Mouse (Mus musculus): ENCODE data around the gene Agap1.

The Agap1 gene

DNA sequence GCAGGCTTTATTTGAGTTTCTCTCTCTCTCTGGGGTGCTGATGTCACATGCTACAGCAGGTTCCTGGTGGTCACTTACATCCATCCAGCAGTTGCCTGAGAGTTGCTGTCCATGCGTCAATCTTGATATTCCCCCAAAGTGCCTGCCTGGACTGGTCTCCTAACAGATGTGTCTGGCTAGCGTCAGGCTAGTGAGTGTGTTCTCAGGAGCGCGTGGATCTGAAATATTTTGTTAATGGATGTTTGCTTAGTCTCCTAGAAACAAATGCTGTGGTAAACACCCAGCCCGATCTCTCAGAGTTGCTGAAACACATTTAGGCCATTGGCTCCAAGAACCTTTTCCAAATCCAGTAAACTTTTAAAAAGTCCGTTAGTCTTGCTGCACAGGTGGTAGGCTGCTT, 161.9 kb downstream of the Agap1 start:
- DNase-seq (ENCODE audit: low spot score in 2 of 2) = no peak

- no peak for DNase-seq (ENCODE audit: low spot score in 2 of 2)
Observed at GRCm38 (mm10) chr1:89617336-89617735, 162.7 kb downstream of the Agap1 start.

DNA sequence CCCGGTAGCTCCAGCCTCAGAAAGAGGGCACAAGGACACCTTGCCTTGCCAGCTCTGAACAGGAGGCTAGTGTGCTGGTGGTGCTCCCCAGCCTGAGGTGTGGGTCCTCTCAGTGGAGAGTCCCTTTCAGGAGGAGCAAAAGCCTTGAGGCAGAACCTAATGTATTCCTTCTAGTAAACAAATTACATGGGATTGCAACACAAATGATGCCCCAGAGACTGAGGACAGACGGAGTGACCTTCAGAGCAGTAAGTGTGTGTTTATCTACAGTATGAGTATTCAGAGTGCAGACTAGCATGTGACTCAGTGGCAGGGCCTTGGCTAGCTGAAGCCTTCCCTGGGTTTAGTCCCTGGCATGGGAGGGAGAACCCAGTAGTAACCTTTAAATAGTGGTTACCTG, 165.4 kb downstream of the Agap1 start:
- no peak for DNase-seq (ENCODE audit: low spot score in 2 of 2)

GRCm38 (mm10) chr1:89621014-89621791, 166.6 kb downstream of the Agap1 start:
- DNase-seq (ENCODE audit: low spot score in 2 of 2) = no peak

- DNase-seq (ENCODE audit: low spot score in 2 of 2) = no peak
Observed at GRCm38 (mm10) chr1:89621952-89622351, 167.3 kb downstream of the Agap1 start.

DNA sequence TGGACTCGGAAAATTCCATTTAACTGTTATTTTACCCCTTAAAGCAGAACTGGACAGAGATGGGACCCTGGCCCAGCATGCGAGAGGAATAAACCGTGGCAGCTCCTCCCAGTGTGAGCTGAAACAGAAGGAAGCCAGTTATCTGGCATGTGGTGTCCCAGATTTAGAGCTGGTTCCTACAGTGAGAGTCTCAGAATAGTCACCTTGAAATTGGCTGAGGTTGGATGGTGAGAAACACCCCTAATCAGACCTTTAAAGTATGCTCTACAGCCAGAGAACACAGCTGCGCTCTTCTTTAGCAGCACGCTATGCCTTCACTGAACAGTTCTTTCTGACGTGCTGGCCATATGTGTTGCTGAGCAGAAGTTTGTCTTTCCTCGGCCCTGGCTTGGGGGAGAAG, 168.2 kb downstream of the Agap1 start:
- no peak for DNase-seq (ENCODE audit: low spot score in 2 of 2)

DNA sequence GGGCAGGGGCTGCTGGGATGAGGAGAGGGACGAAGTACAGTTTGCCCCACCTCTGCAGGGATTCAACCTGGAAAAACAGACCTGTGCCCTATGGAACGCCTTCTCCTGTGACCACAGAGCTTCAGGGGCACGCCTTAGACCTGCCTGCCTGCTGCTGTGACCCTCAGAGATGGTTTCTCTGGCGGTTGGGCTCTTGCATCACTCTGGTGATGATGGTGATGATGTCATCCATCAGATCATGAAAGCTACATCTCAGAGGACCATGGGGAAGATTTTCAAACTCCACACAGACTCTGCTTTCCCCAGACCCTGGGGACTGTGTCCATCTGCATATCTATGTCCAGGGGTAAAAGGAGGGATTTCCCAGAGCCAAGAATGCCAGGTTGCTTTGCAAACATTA, 170.7 kb downstream of the Agap1 start:
- DNase-seq (ENCODE audit: low spot score in 2 of 2) = no peak

DNA sequence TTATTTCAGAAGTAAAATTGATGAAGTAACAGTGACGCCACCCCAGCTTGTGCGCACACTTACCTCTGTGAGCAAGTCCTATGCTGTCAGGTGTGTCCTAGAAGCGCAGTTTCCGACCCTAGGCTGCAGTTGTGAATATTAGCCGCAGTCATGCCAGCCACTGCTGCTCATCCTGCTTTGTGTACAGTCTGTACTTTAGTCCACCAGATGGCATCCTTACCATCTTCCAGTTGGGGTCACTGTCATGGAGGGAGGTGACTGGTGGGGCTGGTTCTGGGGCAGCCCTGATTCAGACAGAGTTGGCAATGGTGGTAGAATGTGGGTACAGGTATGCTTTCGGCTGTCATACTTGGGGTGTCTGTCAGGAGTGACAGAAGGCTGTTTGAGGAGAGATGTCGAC, 171.4 kb downstream of the Agap1 start:
- no peak for DNase-seq (ENCODE audit: low spot score in 2 of 2)

DNA sequence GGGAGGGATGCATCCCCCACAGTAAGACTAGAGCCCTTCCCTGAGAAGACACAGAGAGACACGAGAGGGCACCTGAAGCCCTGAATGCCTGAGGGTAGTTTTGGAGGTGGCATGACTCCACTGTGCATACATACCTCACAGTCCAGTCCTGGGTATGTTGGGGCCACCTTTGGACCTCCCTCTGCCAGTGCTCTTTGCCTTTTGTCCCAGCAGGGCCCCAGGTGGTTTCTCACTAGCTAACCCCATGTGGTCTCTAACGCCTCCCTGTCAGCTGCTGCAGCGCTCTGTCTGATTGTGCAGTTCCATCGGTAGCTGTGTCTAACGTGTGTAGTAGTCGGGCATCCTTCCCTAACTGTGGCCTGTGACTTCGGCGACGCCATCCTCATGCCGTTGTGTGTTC, 172.3 kb downstream of the Agap1 start:
- no peak for DNase-seq (ENCODE audit: low spot score in 2 of 2)

DNA sequence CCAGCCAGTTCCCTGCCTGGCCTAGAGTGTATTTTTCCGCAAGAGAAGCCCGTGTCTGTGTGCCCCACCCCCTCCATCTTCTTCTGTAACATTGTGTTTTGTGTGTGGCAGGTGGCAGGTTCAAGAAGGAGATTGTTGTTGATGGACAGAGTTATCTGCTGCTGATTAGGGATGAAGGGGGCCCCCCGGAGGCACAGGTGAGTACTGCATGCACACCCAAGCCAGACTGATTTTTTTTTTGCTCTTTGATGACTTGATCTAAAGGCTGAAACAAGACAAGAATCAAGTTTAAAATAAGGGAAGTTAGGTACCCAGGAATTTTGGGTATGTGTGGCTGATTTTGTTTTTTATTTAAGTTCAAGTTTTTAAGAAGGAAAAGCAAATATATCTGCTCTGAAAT, 173.0 kb downstream of the Agap1 start:
- no peak for DNase-seq (ENCODE audit: low spot score in 2 of 2)

GRCm38 (mm10) chr1:89630836-89631235, 176.2 kb downstream of the Agap1 start:
- no peak for DNase-seq (ENCODE audit: low spot score in 2 of 2)

DNA sequence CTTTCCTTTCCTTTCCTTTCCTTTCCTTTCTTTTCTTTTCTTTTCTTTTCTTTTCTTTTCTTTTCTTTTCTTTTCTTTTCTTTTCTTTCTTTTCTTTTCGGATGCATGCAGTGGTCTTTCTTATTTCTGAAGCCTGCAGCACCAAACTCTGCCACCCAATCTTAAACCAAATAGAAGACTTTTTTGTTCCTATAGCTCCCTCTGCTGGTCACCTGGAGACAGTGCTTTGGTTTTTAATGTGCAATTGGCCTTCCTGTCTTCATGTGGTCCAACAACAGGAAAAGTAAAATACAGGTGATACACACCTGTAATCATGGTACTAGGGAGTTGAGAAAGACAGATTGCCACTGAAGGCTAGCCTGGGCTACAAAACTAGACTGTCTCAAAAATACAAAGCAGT, 177.1 kb downstream of the Agap1 start:
- DNase-seq (ENCODE audit: low spot score in 2 of 2) = no peak

GRCm38 (mm10) chr1:89634055-89634454, 179.4 kb downstream of the Agap1 start:
- no peak for DNase-seq (ENCODE audit: low spot score in 2 of 2)

DNA sequence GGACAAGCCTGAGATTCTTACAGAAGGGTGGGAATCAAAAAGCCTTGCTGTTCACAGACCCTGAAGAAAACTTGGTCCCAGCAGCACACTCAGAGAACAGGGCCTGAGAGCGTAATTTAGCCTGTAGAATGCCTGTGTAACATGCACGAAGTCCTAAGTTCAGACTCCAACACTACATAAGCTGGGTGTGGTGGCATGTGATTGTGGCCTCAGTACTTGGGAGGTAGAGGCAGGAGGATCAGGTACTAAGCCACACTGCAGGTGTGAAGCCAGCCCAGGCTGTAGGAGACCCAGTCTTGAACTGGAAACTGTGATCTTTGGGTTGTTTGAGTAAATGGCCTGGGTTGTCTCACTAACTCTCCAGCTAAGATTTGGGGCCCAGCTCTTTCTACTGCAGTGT, 180.5 kb downstream of the Agap1 start:
- DNase-seq (ENCODE audit: low spot score in 2 of 2) = no peak

DNA sequence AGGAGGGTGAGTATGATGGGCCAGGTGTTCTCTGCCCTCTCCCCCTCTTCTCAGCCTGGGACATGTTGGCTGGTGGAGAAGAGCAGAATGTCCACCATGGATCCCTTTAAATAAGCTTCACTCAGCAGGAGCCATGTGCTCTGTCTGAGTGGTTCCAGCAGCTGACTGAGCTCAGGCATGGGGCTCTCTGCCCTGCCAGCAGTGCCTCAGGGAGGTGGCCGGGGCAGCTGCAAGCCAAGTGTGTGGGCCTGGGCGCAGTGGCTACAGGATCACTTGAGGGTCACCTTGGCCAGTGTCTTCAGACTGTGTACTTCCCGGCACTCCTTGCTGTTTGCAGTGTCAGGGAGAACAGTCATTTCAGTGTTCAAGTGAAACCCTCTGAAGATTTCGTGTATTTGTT, 183.1 kb downstream of the Agap1 start:
- no peak for DNase-seq (ENCODE audit: low spot score in 2 of 2)

- peak in 1 of 2 experiments; percentile 59 for DNase-seq (ENCODE audit: low spot score in 2 of 2)
Observed at GRCm38 (mm10) chr1:89643445-89644100, 189.0 kb downstream of the Agap1 start.

GRCm38 (mm10) chr1:89644120-89644519, 189.5 kb downstream of the Agap1 start:
- DNase-seq (ENCODE audit: low spot score in 2 of 2) = no peak

DNA sequence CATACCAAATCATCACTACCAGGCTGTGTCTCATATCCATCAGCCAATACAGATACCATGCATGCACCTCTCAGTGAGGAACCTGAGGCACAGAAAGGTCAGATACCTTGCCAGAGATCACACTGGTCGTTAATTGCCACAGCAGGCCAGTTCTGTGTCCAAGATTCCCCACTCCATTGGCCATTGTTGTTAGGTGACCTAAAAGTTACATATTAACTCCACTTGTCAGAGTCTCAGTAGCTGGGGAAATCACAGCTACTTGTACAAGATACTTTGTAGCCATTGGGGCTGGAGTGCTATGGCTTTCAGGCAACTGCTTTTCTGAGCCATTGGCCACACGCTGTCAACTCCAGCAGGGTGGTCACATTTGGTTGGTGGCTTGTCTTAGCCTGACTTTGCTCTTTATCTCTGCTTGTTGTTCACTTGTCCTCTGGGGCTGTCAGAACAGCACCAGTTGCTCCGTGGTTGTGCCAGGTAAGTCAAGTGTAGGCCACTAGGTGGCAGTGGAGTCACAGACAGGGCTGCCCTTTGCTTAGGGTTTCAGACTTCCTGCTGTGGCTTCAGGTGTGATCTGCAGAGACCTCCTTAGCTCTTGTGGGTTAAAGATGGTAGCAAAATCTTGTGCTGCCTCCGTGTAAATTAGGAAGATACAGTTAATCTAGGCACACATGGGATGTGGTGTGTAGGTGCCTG, 191.9 kb downstream of the Agap1 start:
- DNase-seq (ENCODE audit: low spot score in 2 of 2) = peak in 1 of 2 experiments; percentile 74

DNA sequence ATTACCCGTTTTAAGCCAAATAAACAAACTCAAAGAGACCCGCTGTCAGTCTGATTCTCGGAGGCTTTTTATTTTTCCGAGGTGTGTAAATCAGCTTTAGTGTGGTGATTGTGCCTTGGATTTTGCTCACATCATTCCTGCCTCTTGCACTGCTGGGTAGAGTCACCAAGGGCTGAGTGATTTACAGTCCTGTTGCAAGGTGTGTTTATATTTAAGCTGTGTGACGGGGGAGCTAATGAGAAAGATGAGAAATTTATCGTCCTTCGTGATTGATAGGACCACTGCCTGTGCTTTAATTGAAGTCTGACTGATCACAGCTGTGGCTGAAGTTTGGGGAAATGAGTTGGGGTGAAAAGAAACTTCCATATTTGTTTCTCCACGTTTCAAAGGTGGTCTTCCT, 192.9 kb downstream of the Agap1 start:
- no peak for DNase-seq (ENCODE audit: low spot score in 2 of 2)

GRCm38 (mm10) chr1:89650557-89650956, 196.0 kb downstream of the Agap1 start:
- DNase-seq (ENCODE audit: low spot score in 2 of 2) = no peak

GRCm38 (mm10) chr1:89656167-89656566, 201.6 kb downstream of the Agap1 start:
- DNase-seq (ENCODE audit: low spot score in 2 of 2) = no peak

DNA sequence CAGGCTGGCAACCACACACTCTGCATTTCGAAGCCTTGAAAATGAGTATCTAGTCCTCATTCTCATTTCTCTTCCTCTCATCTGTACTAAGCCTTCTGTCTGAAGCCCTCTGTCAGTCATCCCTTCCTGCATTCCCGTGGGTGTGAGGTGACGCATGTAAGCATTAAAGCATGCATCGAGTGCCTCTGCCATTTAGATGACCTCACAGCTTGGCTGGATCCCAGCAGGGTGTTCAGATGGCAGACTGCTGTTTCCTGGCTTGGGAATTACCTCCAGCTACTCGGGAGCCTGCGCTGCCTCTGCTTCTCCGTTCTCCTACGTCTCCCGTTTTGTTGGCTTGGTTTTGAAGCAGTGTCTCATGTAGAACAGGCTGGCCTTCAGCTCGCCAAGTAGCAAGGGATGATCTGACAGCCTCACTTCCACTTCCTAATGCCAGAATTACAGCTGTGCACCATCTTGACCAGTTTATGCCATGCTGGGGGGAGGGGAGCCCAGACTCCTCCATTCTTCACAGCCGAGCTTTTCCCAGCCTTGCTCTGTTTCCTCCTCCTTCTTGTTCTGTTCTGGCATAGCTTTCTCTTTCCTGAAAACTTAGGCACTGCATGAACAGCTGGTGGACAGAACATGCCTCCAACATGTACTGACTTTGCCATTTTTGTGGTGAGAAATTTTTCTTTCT, 202.2 kb downstream of the Agap1 start:
- peak; percentile 32 to 66 for DNase-seq (ENCODE audit: low spot score in 2 of 2)

Measured in left cerebral cortex, adult 9 months (tissue).